Mouse (Mus musculus): Measurements from ENCODE around the gene Cyp17a1.
A peak's percentile ranks its signal among the peaks of the same experiment; 100 is the strongest.

The Cyp17a1 gene

GRCm38 (mm10) chr19:46672766-46673418 lies at the start of gene Cyp17a1:
Gene Cyp17a1, minus strand, starts transcription at chr19:46673172.
- DNase-seq = no peak

DNA sequence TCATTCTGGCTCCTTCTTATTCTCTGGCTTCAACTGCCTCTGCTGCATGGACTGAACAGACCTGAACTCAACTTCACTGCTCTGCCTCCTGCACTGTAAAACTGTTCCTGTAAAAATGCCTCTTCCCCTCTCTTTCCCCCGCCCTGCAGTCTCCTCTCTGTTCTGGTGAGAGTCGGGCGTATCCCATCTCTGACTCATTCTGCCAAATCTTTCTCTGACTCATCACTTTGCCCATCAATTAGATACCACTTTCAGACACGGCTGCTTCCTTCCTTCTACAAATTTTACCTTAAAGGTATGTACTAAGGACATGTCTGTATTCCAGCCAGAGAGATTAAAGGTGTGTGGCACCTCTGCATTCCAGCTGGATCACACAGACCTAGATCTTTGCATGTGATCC lies 45.2 kb upstream of the Cyp17a1 start:
- no peak for DNase-seq

DNA sequence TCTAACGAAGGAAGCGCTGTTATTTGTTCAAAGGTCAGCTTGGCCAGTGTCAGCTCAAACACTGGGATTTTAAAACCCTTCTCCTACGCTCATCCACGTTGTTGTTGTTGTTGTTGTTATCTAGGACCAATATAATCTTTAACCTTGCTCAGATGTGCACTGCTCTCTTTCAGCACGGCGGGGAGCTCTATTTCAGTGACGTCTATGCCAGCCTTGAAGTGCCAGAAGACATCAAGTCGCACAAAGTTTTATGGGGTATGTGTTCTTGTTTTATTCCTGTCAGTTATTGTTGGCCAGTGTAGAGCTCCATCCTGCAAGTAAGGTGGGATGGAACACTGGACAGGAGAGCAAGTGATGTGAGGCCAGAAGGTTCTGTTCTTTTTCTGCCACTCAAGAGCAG lies 42.0 kb upstream of the Cyp17a1 start:
- no peak for DNase-seq

DNA sequence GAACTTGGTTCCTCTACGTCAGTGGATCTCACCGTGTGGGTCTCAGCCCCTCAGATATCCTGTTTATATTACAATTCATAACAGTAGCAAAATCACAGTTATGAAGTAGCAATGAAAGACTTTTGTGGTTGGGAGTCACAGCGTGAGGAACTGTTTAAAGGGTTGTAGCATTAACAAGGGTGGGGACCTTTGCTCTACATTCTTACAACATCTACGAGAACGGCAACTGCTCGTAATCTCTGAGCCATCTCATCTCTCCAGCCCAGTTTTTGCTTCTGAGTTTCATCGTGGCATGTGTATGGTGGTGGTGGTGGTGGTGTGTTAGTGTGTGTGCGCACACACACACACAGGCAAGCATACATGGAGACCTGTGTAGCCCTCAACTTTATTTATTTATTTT lies 41.3 kb upstream of the Cyp17a1 start:
- no peak for DNase-seq

- DNase-seq = no peak
These were observed 37.6 kb upstream of the Cyp17a1 start for GRCm38 (mm10) chr19:46710614-46711013.

DNA sequence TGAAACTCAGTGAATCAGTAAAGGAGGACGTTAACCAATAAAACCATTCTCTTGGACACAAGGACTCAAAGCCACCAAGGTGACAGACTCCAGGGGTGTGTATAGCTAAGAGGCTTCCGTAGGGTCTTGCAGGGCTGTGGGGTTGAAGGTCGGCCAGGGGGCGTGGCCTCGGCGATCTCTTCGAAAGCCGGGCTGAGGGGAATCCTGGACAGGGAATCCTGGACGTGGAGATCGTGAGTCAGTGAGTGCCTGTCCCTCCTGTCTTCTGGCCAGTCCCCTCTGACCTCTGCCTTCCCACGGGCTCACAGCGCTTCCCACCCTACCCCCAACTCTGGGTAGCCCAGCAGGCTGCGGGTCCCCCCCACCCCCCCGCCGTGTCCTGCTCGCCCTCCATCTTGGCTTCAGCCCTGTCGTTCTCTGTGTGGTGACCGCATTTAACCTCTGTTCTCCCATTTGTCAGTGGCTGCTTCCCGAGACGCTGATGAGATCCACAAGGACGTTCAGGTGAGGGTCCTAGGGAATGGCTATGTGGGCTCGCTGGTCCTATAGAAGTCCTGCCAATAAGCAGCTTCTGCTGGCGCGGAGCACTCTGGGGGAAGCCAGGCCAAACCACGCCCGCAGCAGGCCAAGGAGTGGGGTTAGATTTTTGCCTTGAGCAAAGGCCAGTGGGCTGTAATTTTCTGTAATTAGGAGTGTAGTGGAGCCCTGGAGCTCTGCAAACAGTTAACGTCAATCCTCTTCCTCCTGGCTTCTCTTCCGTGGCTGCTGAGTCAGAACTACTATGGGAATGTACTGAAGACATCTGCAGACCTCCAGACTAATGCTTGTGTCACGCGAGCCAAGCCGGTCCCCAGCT lies 34.6 kb upstream of the Cyp17a1 start, which contains the start of gene As3mt:
Gene As3mt (plus strand): TSS at position 163 of the 856 bp plus-strand sequence.
- DNase-seq = peak; percentile 87

DNA sequence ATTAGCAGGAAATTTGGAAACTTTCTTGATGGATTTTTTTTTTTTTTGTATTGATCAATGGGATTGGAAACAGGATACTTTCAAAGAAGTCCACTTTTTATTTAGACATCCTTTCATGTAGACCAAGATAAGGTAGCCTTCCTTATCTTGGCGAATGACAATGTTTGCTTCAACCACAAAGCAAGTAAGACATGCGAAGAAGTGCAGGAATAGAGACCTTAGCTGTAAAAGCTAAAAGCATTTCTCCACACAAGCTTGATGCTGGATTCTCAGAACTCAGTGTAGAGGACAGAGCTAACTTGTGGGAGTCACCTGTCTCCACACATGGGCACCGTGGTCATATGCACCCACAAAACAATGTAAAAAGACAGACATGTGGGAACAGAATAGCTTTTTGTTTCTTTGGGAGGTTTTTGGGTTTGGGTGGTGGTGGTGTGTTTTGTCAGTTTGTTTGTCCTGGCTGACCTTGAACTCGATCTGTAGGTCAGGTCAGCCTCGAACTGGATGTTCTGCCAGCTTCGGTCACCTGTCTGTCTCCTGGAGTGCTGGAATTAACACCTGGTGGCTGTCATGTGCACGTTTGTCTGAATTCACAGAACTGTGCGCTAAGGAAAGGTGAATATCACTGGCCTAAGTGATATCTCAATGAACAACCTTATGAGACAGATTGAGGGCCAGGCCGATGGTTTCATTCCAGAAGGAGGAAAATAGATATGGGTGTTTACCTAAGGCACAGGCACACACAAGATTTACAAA lies 33.7 kb upstream of the Cyp17a1 start:
- no peak for DNase-seq

DNA sequence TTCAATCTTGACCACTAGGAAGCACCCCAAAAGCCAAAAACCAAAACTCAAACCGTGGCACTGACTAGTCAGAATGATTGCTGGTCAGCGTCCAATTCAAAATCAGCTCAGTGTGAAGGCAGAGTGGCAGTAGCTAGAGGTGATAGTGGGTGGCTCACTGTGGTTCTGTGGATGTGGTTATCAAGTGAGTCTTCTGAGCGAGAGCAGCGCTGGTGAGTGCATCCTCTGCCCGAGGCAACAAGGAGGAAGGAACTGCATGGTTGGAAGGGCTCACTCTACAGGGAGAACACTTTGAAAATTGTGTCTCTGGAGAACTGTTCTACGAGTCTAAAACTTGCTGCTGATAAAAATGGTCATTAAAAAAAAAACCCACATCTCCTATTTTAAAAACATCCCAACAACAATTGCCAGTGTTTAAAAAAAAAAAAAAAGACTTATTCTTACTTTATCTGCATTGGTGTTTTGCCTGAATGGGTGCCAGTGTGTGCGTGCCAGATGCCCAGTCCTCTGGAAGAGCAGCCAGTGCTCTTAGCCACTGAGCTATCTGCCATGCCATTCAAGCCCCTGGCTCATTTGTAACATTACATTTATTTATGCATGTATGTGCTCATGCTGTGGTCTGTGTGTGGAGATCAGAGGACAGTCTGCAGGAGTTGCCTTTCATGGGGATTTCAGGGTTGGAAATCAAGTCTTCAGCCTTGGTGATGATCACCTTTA lies 33.0 kb upstream of the Cyp17a1 start:
- DNase-seq = no peak

DNA sequence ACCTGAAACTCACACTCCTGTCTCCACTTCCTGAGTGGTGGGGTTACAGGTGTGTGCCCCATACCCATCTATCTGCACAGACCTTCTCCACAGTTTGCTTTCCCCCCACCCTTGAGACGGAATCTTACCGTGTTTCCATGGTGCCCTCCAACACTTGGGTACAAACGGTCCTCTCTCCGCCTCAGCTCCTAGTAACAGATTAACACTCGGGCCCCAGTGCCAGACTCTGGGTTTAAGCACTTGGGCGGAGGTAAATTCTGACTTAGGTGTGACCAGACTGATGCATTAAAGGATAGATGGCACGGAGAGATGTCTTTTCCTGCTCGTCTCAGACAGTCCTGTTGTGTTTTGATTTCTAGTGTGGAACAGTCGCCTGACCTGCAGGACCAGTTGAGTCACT lies 28.2 kb upstream of the Cyp17a1 start:
- DNase-seq = peak; percentile 47

GRCm38 (mm10) chr19:46699011-46699481 lies 26.1 kb upstream of the Cyp17a1 start:
- no peak for DNase-seq

DNA sequence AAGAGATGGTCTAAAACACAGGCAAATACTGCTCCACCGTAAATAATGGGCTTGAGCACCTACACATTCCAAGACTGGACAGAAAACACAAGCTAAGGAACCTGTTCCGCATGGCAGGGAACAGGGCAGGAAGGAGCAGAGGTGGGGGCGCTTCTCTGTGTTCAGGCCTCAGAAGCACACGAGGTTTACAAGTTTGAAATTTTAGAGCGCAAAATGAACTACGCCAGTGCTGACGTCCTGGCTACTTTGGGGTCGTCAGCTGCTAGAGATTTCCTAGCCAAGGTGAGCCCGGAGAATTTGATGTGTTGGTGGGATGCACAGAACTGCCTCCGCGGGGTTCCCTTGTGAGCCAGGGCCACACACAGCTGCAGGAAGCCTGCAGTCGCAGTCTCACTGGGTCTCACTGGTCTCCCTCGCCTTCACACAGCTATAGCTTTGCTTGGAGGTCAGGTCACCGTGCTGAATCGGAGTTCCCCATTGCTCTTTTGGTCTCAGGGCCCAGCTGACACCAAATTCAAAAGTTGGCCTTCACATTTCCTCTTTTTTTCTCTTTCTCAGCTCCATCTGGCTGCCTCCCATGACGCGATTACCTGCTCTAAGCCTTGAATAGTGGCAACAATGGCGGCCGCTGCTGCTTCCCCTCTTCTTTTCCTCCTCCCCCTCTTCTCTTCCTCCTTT lies 25.0 kb upstream of the Cyp17a1 start:
- DNase-seq = no peak

- no peak for DNase-seq
These were observed 24.0 kb upstream of the Cyp17a1 start for GRCm38 (mm10) chr19:46696943-46697342.

DNA sequence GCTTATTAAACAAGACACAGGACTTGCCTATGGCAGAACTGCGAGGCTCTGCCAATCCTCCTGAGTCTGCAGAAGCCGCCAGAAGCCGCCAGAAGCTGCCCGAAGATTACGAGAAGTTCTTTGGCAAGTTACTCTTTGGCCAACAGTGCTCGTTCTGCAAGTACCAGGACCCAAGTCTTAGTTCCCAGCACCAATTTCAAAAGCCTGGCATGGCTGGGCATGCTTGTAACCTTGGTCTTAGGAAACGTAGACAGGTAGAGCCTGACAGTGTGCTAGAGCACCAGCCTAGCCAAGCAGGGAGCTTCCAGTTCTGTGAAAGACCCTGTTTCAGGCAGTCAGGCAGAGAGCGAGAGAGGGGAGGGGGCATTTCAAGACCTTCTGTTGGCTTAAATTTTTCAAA lies 23.5 kb upstream of the Cyp17a1 start:
- no peak for DNase-seq

GRCm38 (mm10) chr19:46693146-46693545 lies 20.2 kb upstream of the Cyp17a1 start:
- DNase-seq = no peak

- DNase-seq = no peak
These were observed 18.1 kb upstream of the Cyp17a1 start for GRCm38 (mm10) chr19:46691078-46691477.

GRCm38 (mm10) chr19:46690387-46690786 lies 17.4 kb upstream of the Cyp17a1 start:
- DNase-seq = no peak

DNA sequence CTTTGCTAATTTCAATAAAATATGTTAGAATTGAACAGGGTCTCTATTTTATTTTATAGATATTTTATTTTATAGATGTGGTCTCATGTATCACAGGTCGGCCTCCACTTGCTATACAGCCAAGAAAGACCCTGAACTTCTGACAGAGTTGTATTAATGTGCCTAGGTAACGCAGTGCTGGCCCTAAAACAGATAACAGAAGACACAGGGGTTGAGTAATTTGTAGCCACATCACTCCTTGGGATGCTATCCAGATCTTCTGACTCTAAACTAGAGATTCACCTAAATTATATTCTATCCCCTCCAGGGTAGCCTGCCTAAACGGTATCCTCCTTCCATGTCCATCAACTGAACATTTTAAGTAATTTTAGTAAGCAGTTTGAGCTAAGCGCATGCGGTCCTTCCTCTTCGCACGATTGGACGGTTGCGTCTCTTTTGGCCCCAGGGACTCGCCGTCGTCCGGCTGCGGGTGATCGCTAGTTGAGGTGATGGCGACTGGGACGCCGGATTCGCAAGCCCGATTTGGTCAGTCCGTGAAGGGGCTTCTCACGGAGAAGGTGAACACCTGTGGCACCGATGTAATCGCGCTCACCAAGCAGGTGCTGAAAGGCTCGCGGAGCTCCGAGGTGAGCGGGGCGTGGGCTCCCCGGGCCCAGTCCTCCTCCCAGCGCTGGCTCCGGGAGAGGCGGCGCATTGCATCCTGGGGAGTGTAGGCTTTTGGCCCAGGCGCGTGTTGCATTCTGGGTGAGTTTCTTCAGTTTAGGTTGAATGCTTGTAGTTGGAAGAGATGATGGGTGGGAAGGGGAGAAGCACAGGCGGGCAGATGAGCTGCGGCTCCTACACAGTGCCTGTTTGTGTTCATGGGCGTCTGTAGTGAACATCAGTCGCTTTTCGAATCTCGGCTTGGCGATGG lies 16.7 kb upstream of the Cyp17a1 start, which contains the start of gene Borcs7:
Gene Borcs7 (plus strand): TSS at position 447 of the 913 bp plus-strand sequence.
- DNase-seq = peak; percentile 90

DNA sequence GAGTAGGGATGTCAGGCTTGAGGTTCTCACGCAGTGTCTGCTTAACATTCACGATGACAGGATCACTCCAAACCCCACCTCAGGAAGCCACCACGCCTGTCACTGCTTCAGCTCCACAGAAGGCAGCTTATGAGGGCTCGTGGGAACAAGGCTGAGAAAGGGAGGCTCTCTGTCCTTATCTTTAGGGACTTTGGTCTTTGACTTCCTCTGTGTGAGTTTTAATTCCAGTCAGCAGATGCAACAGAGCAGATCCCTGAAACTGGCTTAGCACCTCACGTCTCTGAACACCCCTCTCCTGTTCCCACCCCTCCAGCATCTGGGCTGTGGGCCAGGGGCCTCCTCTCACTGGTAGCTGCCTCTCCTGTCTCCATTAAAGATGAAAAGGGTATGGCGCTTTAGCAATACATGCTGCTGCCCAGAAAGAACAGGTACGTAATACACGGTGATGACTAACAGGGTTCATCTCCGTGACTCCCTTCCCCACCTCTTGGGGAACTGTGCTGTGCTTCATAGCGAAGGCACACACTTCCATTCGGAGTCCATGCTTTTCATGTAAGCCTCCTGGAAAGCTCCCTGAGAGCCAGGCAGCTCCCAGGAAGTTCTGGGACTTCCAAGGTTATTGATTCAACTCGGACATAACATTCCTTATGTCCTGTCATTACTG lies 6.9 kb upstream of the Cyp17a1 start:
- no peak for DNase-seq

DNA sequence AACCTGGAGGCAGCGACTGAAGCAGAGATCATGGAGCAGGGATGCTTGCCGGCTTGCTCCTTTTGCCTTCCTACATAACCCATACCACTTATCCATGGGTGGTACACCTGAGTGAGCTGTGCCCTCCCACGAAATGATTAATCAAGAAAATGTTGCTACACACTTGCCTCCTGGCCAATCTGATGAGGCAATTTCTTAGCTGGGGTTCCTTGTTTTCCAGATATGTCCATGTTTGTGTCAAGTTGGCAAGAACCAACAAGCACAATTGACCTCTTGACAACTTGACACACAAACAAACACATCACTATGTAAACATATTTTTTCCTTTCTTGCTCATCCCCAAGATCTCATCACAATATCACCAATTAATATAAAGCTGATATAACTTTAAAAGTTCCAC lies 2.7 kb upstream of the Cyp17a1 start:
- no peak for DNase-seq

GRCm38 (mm10) chr19:46670691-46671090 lies 2.3 kb downstream of the Cyp17a1 start:
- peak; percentile 65 for DNase-seq

All from kidney, postnatal 14 days (tissue).